Mouse (Mus musculus) heart, postnatal 14 days (tissue): ENCODE measurements around the gene Akt3. TPM values are rescaled to one million over a fixed set of nuclear protein-coding genes. Genes with fewer than 3 reads are reported as not detected.

ENCODE experiments used
- DNase-seq, 2 experiments: peaks; one replicate each; pipeline ENCODE4 v3.0.0; 2021 to 2022
- intact Hi-C: fragments of 180-260 bp; cut with DNase I; formaldehyde crosslinking; loops from one replicate; pipeline ENCODE4 v1.15.1; 2025
- total RNA-seq, 2 experiments: library from RNA; stranded (reverse); gene quantifications; 2 replicates each; pipeline ENCODE4 v1.2.3; 2021

Gene Akt3
- total RNA-seq, 2 experiments from 2014 or later: 26.0 to 26.4 TPM

DNA sequence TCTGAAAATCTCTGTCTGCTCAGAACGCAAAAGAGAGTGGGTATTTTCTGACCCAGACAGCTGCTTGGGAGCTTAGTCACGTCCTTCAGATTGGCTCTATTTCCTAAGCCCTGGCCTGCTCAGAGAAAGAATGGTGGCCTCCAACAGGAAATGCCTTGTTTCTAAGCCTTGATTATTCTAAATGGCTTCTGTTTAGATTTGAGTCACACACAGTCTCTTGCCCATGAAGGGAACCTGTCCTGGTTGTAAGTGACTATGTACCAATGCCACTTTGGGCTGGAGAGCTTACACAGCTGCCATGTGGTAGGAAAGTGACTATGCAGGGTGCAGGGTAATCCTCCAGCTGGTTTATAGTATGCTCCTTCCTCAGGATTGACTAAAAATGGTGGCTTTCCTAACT lies 243.7 kb downstream of the Akt3 start:
- intact Hi-C loops: no loop called here
- DNase-seq: no peak

- intact Hi-C loops: no loop called here
- no peak for DNase-seq
Measured at GRCm38 (mm10) chr1:177013776-177014175, 244.2 kb downstream of the Akt3 start.

- intact Hi-C loops: no loop called here
- no peak for DNase-seq
Measured at GRCm38 (mm10) chr1:177013313-177013712, 244.7 kb downstream of the Akt3 start.

- no peak for DNase-seq
- intact Hi-C loops: no loop called here
Measured at GRCm38 (mm10) chr1:177012774-177013173, 245.2 kb downstream of the Akt3 start.

- DNase-seq: no peak
- intact Hi-C loops: no loop called here
Measured at GRCm38 (mm10) chr1:177011688-177012087, 246.3 kb downstream of the Akt3 start.

GRCm38 (mm10) chr1:177010607-177011302 lies 247.2 kb downstream of the Akt3 start:
- intact Hi-C loops: no loop called here
- no peak for DNase-seq

DNA sequence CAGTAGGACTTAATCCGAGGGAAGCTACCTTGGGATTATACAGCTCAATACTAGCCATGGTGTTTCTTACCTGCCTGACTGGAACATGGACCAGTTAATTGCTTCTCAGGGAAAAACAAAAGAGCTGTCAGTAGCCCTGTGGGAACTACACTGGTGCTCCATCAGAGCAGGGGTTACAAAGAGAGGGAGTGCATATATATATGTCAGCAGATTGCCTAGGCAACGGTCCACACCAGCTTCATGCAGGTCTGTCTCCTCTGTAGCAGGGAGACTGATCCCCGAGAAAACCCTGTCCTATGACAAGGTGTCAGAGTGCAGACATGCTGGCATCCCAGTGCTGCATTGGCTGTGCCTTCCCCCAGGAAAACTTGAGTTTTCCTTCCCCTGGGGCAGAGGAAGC lies 248.0 kb downstream of the Akt3 start:
- no peak for DNase-seq
- intact Hi-C loops: no loop called here

- intact Hi-C loops: no loop called here
- no peak for DNase-seq
Measured at GRCm38 (mm10) chr1:177008777-177009176, 249.2 kb downstream of the Akt3 start.

- no peak for DNase-seq
- intact Hi-C loops: no loop called here
Measured at GRCm38 (mm10) chr1:177007405-177007804, 250.6 kb downstream of the Akt3 start.

DNA sequence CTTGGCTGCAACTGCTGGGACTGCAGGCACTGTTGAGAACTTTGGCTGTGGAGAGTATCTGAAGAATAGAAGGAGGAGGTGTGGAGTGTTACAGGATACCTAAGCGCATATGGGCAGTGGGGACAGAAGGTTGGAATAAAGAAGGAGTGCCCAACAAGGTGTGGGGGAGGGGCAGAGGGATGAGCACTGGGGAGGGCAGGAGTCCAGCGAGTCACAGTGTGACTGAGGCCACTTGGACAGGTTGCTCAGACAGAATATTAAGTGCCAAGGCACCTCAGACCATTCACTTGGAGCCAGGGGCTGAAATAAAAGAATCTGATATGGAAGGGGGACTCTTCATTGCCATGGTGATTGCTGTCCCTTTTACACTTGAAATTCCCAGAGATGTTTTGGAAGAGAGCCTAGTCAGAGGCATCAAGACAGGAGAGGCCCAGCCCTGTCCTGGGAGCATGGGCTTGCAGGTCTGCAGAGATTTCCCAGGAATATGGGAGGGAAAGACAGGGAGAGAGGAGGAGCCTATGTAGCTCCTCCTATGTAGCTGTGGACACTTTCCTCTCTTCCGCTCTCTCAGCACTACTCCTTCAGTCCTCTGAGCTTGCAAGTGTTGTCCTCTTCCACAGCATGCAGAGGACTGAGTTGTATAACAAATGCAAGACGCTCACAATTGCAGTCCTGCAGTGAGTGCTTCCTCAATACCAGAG lies 253.8 kb downstream of the Akt3 start:
- intact Hi-C loops: no loop called here
- no peak for DNase-seq

DNA sequence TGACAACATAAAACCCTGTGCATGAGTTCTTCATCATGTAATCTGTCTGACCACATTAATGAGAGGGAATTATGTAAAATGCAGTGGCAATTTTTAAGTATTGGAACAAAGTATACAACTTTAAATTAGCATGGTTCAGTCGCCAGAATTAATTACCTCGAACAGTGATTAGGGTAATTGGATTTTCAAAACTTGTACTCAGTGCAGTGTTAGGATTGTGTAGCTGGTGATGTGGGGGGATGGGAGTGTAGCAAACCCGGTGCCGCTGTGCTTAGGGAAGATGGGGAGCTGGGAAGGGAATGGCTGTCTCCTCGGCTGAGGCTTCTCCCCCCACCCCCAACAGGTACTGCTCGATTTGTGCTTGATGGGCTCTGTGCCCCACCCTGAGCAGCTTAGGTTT lies 255.1 kb downstream of the Akt3 start:
- no peak for DNase-seq
- intact Hi-C loops: no loop called here

- intact Hi-C loops: no loop called here
- no peak for DNase-seq
Measured at GRCm38 (mm10) chr1:176999011-176999410, 259.0 kb downstream of the Akt3 start.

GRCm38 (mm10) chr1:176997711-176998689 lies 260.0 kb downstream of the Akt3 start:
- intact Hi-C loops: no loop called here
- no peak for DNase-seq

- no peak for DNase-seq
- intact Hi-C loops: no loop called here
Measured at GRCm38 (mm10) chr1:176997254-176997653, 260.7 kb downstream of the Akt3 start.

- intact Hi-C loops: no loop called here
- peak in 1 of 2 experiments; percentile 40 for DNase-seq
Measured at GRCm38 (mm10) chr1:176996630-176997201, 261.3 kb downstream of the Akt3 start.

- no peak for DNase-seq
- intact Hi-C loops: no loop called here
Measured at GRCm38 (mm10) chr1:176996166-176996565, 261.8 kb downstream of the Akt3 start.

DNA sequence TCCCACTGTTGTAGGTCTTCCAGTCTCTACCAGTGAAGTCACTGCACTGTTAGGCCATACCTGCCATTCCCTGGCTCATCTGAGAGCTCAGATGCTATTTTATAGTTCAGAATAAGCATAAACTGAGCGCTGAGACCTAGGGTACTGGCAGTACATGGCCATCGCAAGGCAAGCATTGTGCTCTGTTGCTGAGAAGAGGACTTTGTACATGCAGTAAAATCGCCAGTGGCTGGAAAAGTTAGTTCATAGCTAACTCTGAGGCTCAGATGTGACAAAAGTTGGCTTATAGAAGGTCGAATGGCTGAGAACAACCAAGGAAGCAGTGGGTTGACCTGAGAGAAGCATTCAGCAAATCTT lies 262.6 kb downstream of the Akt3 start:
- no peak for DNase-seq
- intact Hi-C loops: no loop called here

DNA sequence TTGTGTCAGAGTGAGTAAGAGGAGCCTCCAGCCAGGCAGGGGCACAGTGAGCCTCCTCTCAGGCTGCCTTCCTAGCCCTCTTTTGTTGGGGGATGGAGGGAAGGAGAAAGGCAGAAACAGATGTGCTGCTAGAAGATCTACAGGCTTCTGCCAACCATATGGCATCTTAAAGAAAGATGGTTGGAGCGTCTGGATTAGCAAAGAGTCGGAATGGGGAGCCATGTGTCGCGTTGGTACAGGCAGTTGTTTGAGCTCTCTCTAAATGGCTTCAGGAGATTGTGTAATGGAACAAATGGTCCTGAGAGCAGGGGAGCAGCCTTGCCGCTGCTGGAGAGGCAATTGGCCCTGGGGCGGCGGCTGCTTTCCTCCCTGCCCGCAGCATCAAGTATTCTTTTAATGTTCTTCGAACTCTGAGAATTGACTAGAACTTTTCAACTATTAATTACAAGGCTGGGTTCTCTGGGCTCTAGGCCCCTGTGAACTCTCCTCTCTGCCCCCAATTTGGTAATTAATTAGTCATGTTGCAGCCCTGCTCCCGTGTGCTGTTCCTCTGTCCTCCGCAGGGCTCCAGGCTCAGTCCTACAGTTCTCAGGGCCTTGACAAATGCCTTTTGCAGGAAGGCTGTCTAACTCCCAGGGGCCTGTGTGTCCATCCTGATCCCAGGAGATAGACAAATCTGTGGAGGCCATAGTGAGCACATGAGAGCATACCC lies 263.1 kb downstream of the Akt3 start:
- intact Hi-C loops: no loop called here
- no peak for DNase-seq

DNA sequence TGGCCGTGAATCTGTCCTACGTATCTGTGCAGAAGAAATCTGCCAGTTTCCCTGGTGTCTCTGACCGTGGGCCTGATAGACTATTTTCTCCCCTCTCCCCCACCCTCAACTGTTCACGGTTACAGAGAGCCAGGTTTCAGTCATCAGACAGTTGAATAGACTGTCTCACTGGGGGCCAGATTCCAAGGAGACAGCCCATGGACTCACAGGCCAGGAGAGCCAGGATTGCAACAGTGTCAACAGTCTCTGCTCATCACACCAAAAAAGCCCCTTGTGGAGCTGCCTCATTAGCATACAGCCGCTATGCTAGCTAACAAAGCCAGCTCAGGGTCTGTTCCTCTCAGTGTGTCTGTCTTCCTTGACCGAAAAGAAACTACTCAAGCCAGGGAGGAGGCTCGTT lies 263.9 kb downstream of the Akt3 start:
- DNase-seq: no peak
- intact Hi-C loops: no loop called here
